Mouse (Mus musculus) T-helper 1 cell (primary cell): ENCODE measurements around the gene Slc34a1.

ENCODE experiments used
- in situ Hi-C: fragments of 300-600 bp; cut with MboI, MseI; formaldehyde crosslinking; loops from one replicate; pipeline ENCODE4 v1.15.1; 2025; ENCODE audit warnings: high pct_unique_total_duplicates

The Slc34a1 gene

DNA sequence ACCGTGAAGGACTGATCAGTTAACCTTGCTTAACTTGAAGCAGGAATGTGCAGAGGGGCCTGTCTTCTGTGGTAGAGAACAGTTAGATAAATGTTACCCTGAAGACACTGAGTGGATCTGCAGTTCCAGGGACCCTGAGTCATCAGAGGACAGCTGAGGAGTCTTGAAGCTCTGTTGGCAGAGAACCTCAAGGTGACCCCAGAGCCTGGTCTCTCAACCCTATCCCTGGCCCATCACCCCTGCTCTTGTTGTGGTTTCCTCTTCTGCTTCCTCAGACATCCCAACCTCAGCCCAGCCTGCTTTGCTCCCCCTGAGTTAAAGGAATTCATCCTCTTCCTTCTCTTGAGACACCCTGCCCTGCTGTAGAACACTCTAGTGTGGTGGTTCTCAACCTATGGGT lies at the start of gene Slc34a1:
Gene Slc34a1, plus strand, starts transcription at position 100 of the 400 bp plus-strand sequence.
- in situ Hi-C loops, result no loop called here

DNA sequence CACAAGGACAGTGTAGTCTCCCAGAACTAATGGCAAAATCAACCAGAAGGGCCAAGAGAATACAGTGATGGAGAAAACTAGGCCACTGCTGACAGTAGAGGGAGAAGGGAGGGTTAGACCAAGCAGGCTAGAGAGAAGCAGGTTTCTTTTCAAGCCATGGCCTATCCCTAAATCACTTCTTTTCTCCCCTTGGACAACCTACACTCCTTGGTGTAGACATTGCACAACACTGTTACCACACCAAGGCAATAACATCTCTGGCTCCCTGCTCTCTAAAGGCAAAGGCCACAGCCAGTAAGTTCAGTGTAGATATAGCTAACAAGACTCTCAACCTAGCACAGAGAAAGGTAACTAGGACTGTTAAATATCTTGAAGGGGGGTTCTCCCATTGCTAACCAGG lies 36.8 kb upstream of the Slc34a1 start:
- in situ Hi-C loops, result no loop called here

DNA sequence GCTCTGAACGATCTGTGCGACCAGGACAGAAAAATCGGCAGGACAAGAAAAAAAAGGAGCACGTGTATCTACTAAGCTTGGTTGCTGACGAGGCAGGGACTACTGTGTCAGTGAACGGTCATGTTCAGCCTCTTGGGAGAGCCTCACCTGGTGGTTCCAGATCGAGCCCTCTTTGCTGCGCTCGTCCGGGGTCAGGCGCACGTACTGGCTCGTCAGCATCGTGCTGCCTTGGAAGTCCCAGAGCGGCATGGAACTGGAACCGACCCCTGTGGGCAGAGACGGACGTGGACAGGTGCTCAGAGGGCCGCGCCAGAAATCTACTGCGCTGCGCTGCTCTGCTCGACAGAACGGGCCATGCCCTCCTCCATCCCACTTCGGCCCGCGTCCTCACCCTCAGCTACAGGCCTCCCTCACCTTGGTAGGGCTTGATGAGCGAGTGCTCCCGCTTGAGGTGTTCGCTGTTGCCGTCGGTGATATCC lies 36.0 kb upstream of the Slc34a1 start:
- in situ Hi-C loops, result no loop called here

DNA sequence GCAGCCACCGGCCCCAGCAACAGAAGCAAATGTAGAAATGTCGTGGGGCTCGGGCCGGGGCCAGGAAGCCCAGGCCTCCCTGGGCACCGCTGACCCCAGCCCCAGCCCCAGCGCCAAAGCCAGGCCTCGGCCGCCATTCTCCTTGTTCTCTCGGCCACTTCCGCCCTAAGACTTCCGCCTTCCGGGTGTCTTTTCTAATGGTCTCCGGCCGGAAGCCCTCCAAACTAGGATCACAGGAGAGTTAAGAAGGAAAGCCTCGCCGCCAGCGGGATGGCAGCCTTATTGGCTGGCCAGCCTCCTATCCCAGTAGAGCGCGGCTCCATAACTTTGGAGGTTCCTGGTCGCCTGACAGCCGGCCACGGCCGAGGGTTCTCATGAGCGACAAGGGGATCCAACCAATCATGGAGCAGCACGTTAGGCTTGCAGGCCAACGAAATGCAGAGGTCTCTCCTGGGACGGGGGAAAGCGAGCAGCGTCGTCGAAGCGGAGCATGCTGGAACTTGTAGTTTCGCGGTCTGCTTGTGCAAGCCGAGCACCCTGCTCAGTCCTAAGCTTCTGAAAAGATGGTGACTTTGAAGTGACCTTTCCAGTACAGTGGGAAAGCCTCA lies 35.4 kb upstream of the Slc34a1 start, which contains the start of gene Lman2:
Gene Lman2, minus strand, starts transcription at position 331 of the 608 bp plus-strand sequence.
- in situ Hi-C loops, result no loop called here

DNA sequence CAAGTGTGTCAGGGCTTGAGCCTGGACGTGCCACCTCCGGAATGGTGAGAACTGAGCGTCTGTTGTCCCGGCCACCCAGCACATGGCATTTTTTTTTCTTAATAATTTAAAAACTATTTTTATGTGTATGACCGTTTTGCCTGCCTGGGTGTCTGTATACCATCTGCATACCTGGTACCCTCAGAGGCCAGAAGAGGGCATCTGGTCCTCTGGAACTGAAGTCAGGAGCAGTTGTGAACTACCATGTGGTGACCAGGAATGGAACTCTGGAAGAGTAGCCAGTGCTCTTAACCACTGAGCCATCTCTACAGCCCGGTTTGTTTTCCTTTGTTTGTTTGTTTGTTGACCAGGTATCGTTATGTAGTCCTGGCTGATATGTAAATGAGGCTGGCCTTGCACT lies 29.6 kb upstream of the Slc34a1 start:
- in situ Hi-C loops, result no loop called here

DNA sequence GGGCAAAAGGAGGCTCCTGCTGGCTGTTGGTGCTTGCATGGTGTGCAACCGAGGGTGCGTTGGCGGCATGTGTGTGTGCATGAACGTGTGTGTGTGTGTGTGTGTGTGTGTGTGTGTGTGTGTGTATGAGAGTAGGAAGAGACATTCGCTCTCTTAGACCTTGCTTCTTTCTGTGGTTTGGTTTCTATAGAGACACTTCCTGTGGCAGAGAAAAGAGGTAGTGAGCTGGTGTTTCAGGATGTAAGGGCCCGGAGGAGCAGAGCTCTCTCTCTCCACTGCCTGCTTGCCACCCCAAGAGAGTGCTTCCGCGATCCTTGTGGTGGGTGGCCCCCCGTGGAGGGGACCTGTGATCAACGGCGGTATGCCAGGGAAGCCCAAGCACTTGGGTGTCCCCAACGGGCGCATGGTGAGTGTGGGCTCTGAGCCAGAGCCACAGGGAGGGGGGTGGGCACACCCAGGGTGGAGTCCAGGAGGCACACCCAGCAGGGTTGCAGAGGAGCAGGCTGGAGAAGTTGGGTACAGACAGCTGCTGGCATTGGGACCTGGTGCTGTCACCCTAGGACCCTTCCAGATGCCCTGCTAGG lies 28.4 kb upstream of the Slc34a1 start, which contains the start of gene Rgs14:
Gene Rgs14, plus strand, starts transcription at position 202 of the 584 bp plus-strand sequence.
- in situ Hi-C loops, result no loop called here

DNA sequence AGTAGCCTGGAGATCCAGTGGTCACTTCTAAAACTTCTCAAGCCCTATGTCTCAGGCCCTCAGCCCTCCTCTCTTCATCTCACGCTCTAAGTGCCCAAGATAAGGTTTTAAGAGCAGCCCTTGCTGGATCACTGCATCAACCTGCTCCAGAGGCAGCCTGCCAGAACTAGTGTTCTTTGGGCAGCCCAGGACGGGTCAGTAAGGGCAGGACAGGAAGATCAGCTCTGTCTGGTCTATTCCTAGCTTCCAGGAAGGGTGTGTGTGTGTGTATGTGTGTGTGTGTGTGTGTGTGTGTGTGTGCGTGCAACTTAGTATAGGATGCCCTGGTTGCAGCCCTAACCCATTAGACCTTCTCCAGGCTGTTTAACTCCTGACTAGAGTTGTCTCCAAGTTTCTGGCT lies 27.8 kb upstream of the Slc34a1 start:
- in situ Hi-C loops, result no loop called here

DNA sequence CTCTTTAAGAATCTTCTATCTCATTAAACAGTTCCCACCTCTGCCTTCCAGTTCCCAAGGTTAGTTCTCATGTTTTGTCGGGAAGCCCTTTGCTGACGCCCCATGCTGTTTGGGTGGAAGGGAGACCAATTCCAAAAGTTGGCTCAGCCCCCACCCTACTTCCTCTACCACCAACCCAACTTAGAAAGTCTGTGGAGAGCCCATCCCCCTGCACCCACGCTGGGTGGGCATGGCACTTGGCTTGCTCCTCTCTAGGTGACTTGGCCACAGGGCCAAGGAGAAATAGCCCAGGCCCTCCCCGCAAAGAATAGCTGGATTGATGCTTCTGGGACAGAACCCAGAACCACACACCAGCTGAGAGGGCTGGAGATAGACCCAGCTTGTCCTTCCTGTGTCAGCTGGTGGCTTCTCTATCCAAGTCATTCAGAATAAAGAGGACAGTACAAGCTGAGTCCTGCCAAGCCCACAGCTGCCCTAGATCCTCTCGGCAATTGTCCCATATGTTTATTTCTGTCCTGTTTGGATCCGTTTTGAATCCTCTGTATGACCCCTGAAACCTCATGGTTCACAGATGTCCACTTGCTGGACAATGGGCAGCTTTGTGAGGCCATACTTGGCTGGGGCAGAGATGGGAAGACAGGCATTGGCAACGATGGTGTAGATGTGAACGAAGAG lies 26.8 kb upstream of the Slc34a1 start:
- in situ Hi-C loops, result no loop called here

DNA sequence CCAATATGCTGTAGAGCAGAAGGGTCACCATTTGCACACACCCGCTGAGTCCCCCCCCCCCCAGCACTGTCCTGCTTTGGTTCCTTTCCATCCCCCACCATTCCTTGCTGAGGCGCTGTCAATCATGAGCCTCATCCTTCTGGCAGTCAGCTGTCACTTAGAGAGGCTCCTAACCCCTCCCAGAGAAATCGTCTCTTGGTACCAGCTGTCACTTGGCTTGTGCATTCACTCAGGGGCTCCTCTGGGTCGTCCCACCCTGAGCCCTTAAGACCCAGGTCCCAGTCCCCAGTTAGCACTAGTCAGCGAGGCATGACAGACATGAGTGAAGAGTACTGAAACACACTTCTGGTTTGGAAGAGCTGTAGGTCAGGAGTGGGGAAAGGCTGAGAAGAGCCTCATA lies 26.2 kb upstream of the Slc34a1 start:
- in situ Hi-C loops, result no loop called here

DNA sequence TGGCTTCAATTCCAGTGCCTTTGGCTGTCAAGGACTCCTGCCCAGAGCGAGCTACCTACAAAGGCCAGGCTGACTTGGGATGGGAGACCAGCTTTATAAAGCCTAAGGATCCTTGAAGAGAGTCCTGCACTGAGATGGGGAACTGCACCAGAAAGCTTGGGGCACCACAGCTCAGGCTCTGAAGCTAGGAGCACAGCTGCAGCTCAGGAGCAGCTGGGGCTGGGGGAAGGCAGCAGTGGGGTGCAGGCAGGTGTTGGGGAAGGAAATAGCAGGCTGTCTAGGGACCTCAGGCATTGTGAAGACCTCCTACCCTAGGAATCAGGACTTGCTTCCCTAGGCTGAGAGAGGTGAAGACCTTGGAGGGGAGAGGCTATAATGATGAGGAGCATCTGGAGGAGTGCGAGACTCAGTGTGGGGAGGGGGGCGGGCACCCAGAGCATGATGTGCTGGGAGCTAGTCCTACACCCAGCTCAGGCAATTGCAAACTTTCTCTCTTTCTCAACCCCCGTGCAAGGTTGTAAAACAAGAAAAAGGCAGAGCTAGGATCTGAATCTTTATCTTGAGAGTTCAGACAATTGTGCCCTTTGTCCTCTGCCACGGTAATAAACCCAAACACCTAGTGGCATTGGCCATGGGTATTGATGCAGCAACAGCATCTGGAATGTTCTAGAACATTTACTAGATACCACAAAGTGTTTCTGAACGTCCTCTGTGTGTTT lies 23.6 kb upstream of the Slc34a1 start:
- in situ Hi-C loops, result no loop called here

DNA sequence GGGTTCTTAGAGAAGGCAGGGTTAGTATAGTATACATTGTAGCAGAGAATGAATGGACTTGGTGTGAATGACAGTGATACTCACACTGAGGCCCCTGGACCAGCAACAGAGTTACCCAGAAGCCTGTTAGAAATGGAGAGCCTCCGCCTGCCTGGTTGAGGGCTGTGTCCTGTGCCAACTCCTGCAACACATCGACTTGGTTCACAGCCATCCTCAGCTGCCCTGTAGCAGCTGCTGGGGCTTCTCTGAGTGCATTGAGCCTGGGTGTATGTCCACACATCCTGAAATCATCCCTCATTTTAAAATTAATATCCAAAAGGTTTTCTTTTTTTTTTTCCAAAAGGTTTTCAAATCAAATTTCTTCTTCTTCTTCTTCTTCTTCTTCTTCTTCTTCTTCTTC lies 22.1 kb upstream of the Slc34a1 start:
- in situ Hi-C loops, result no loop called here

DNA sequence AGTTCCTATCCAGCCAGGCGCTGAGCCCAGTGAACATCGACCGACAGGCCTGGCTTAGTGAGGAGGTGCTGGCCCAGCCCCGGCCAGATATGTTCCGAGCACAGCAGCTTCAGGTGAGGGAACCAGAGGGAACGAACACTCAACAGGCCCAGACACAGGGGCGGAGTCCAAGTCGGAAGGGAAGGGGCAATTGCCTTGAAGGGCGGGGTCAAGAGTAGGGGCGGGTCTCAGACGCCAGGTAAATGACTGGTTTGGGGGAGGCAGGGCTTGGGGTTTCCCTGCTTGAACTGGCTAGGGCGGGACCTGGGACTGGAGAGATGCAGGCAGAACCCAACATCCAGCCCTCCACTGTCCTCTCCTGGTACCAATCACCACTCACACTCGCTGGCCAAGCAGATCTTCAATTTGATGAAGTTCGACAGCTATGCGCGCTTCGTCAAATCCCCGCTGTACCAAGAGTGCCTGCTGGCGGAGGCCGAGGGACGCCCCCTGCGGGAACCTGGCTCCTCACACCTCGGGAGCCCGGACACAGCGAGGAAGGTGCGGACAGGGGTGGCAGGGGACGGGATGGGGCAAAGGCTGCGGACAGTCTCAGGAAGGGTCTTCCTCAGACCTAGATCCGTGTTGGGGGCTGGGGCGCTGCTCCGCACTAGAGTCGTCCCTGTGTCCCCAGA lies 18.9 kb upstream of the Slc34a1 start:
- in situ Hi-C loops, result no loop called here

DNA sequence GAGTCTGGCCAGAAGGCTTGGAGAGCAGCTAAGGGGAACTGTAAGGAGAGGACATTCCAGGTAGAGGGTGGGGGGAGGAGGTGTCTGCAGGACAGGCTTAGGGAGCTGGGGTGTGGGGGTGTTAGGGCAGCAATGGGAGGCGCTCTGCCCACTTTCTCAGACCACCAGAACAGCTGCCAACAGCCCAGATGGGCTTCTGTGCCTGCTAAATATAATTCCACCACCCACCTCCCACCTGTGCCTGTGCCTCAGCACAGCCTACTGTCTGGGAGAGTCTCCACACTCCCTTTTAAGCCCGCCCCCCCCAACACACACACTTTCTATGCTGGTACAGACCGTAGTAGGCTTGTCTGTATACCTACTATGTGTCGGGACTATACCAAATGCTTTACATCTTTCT lies 16.2 kb upstream of the Slc34a1 start:
- in situ Hi-C loops, result no loop called here

DNA sequence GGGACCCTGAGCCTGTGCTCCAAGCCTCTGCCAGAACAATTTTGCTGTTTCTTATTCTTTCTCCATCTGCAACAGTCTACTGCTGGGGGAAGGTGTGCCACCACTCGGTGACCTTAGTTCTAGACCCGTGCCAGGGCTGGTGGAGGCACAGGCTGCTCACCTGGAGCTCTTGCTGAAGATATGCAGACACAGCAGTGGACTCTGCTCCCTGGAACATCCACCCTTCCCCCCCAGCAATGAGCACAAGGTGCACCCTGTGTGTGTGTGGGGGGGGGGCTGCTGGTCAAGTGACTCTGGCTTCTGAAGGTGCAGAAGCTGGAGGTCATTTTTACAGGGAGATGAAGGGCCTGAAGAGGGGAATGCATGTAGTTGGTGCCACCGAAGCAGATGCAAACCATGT lies 7.3 kb upstream of the Slc34a1 start:
- in situ Hi-C loops, result no loop called here

DNA sequence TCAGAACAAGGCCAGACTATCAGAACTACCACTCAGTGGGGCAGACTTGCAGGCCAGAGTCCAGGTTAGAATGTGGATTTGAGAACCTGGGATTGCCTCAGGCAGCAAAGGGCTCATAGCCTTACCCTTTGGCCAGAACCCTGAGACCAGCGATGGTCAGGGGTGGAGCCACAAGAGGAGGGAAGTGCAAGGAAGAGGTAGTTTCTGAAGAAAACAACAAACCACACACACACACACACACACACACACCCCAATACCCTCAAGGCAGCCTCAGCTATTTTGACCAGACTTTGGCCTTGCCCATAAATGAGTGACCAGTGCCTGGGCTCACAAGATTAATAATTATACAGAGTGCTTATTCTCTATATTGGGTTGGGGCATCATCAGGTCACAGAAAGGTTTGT lies 6.4 kb upstream of the Slc34a1 start:
- in situ Hi-C loops, result no loop called here

DNA sequence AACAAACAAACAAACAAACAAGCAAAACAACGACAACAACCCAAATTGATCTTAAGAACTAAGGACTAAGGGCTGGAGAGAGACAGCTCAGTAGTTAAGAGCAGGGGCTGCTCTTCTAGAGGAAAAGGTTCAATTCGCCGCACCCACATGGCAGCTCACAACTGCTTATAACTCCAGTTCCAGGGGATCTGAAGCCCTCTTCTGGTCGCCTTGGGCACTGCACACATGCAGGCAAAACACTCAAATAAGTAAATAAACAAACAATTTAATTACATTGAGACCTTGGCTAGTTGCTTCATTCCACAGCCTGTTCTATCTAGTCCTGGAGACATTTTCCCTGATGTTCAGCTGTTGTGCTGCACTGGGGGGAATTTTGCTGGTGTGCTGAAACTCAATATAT lies 5.1 kb upstream of the Slc34a1 start:
- in situ Hi-C loops, result no loop called here

DNA sequence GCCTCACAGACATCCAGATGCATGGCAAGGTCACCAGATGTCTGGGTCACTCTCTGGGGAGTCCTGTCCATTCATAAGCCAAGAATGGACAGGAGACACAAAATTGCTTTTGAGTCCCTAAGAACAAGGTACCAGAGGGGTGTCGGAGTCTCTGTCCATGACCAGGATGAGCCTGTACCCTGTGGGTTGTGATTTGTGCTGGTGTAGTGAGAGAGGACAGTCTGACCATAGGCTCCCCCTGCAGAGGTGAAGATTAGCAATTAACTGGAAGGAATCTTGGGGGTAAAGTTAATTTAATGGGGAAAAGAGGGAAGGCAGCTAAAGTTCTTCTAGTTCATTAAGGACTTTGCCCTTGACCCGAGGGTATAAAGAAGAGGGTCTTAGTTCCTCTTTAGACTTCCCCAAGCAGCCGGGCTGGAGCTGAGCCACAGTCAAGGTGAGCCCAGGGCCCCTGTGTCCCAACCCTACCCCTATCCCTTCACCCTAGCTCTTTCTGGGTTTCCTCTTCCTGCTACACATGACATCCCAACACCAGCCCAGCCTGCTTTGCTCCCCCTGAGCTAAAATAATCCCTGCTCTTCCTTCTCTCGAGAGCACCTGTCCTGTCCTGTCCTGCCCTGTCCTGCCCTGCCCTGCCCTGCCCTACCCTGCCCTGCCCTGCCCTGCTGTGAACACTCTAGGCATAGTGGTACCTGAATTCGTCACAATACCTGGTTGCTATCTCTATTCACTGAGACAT lies 1.5 kb downstream of the Slc34a1 start:
- in situ Hi-C loops, result no loop called here

DNA sequence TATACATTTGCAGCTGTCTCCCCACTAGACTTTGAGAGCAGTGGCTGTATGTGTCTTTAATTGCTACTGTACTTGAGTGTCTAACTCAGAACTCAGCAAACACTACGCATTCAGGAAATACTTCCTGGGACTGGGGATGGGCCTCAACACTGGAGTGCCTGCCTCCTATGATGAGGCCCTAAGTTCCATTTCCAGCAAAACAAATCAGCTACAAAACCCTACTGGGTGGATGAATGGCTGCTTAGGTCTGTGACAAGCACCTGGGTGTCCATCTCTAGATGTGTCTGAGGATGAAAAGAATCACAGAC lies 2.0 kb downstream of the Slc34a1 start:
- in situ Hi-C loops, result no loop called here

DNA sequence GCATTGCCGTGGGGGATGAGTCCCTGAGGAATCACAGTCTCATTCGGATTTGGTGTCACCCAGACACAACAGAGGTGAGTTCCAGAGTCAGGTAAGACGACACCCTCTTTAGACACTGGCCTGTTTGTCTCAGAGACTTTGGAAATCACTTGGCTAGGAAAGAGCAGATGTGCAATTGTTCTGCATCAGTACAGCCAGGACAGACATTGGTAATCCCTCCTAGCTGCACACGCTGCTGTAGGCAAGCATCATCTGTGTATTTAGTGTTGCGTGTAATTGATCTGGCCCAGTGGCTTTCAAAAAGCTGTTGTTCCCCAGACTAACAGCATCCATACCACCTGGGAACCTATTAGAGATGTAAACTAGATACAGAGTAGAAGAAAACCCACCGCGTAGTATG lies 5.3 kb downstream of the Slc34a1 start:
- in situ Hi-C loops, result no loop called here

DNA sequence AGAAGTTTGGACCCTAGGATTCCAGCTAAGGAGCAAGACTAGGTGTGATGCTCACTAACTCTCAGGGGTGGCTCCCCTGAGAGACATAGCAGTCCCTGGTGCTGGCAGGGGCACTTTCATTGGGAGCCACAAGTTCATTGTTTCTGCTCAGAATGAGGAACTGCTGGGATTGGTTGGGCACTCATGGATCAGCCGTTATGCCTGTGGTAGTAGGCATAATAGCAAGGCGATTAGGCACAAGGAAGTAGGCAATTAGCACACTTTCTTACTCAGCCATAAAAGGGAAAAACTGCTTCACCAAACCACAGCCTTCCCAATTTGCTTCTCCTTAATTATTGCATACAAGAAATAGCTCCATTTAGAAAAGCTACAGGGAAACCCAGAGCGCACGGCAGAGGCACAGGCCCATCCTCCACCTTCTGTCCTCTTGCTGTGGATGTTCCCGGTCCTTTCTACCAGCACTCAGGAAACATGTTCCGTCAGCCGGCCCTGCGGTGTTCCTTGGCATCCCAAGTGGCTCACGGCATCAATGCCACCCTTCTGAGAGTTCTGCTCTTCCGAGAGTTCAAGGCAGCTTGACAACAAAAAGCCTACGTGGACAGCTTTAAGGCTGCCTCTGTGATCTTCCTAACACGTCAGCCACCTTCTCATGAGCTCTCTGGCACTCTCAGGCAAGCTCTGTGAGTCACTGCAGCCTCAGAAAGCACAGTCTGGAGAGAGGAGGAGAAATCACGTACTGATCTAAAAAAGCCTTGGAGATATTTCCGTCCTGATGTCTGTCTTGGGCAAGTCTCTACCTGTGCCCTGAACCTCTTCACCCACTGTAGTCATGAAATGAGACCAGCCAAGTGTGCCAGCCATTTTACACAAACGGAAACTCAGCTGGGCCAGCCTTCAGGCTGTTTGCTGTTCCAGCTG lies 6.2 kb downstream of the Slc34a1 start:
- in situ Hi-C loops, result no loop called here
